Mouse (Mus musculus) frontal cortex, postnatal 25 days (tissue): ENCODE data around the gene 2410004B18Rik.
A peak's percentile ranks its signal among the peaks of the same experiment; 100 is the strongest.

ENCODE experiments used
- DNase-seq, 2 experiments: peaks; one replicate each; pipeline ENCODE4 v3.0.0; 2022; ENCODE audit warnings: low spot score in 2 of 2

Gene 2410004B18Rik

DNA sequence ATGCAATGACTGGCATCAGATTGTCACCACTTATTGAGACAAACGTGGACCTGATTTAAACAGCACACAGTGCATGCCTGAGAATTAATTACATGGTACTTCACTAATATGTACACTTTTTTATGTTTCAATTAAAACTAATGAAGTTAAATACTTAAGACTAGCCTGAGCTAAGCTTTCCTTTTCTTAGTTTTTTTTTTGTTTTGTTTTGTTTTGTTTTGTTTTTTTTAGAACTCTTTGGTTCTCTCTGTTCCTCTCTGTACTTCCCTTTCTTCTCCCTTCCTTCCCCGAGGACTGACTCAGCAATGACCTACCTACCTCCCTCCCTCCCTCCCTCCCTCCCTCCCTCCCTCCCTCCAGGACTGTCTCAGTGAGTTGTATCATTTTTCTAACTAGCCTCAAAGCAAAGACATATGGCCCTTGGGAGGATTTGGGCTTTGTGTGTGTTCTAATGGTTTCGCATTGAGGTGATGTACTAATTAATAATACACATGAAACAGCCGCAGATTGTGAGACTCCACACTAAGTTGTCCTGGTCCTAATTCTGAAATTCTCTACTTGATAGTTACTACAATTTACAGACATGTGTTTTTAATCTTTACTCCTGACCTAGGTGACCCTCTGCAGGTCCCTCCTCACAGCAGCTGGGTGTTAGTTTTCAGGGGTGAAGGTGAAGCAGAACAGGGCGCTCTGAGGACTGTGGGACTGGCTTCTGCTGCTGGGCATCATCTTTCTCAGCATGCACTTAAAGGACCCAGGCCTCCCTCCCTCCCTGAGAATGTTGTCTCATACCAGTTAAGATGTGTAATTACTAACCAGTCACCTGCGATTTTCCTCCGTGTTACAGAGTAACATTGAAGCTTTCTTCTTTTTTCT is 8.1 kb upstream of the 2410004B18Rik start:
- DNase-seq = no peak

DNA sequence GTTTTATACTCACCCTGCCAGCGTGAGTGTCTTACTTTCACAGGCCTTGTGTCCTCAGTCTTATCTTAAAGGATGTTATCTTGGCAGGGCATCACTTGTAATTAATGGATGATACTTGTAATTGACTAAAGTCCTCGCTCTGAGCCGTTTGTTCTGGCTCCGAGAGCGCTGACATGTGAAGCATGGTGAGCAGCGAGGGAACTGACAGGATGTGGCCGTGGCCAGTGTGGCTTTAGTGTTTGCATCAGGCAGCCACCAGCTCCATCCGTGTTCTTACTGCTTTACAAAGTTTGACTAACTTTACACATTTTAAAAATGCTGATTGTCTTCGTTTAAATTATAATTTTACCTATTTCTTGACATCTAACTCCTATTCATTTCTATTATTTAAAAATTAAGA is 4.0 kb upstream of the 2410004B18Rik start:
- no peak for DNase-seq

DNA sequence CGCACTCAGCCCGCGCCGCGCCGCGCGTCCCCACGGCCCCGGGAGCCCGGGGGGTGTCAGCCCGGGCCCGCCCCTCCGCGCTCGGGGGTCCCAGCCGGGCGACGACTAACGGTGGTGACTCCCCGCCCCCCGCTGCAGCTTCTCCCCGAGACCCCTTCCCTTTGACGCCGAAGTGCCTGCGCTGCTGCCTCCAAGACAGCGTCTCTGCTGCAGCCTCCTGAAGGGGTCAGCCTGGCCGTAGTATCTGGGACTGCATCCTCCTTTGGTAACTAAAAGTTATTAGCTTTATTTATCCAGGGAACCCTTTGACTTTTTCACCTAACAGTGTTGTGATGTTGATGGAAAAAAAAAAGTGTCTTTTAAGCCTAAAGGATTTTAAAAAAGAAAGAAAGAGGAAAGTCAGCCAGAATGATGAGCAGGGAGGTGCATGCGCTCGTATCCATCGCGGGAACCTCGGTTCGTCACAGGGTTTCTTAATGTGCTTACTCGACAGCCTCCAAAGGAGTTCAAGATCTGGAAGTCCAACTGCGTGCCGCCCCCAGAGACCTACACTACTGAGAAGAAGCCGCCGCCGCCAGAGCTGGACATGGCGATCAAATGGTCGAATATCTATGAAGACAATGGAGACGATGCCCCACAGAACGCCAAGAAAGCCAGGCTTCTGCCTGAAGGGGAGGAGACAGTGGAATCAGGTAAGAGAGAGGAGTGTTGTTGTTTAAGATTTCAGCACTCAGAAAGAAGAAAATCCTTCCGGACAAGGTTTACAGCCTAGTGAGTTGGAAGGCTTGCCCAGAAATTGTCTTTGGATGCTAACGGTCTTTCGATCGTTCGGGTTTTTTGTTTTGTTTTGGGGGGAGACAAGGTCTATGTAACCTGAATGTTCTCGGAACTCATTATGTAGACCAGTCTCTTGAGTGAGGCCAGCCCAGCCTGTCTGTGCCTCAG is 863 bp downstream of the 2410004B18Rik start:
- DNase-seq = no peak

DNA sequence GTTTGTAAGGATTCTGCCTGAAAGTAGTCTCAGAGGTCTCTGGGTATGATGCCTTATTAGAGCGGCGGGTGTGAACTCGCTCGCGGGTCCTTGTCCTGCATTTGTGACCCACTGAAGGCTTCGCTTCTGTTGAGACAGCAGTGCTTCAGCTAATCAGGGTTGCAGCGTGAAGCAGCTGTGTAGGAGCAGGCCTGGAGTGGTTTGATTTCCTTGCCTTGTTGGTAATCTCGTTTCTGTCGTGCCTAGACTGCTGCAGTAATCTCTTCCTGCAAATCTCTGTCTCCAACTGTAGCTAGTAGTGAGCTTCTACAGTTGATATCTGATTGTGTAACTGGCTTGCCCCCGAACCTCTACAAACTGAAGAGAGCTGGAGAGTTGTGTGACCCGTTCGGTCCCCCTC is 1.6 kb downstream of the 2410004B18Rik start:
- DNase-seq = no peak

DNA sequence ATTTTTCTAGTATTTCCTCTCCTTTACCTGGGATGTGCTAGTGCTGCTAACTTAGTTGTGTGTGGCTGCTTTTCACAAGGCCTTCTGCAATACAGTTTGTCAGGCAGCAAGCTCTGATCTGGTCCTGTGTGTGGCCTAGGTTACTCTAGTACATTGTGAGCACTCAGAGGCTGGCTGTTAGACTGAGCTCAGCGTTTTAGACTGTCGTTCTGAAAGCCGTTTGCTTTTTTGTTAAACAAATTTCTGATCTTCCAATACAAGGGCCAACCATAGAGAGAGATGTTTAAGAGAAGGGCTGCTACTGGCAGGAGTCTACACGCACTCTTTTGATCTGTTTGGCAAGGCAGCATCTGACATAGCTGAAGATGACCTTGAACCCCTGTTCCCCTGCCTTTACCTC is 2.2 kb downstream of the 2410004B18Rik start:
- DNase-seq = no peak

DNA sequence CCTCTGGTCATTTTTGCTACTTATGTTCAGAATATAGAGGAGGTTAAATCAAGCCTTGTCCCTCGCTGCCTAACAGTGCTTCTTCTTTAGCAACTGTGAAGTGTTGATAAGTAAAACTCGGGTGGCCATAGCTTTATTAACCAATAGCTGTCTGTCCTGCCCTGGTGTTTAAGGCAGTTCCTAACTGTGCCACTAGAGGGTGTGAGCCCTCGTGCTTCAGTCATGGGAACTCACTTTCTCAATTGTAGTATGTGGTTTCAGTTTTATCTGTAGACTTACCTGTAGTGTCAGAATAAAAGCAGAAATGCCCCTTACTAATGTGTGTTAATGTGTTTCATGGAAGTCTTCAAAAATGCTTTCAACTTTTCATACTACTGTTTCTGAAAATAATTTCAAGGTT is 4.2 kb downstream of the 2410004B18Rik start:
- DNase-seq = peak; percentile 41 to 45

DNA sequence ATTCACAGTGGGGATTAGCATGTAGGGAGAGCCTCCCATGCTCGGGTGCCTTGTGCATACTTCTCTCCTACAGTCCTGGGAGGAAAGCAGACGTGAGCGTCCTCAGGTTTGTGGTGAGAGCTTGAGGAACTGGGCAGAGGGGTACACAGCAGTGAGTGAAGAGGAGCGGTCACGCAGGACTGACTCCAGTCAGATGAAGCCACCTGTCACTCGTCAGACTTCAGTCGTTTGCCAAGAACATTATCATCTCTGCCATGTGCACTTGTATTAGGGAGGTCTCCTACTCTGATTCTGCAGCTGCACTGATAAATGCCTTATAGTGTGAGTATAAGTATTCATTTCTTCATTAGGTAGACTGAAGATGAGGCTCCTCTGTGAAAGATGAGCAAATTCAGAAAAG is 6.5 kb downstream of the 2410004B18Rik start:
- DNase-seq = no peak

DNA sequence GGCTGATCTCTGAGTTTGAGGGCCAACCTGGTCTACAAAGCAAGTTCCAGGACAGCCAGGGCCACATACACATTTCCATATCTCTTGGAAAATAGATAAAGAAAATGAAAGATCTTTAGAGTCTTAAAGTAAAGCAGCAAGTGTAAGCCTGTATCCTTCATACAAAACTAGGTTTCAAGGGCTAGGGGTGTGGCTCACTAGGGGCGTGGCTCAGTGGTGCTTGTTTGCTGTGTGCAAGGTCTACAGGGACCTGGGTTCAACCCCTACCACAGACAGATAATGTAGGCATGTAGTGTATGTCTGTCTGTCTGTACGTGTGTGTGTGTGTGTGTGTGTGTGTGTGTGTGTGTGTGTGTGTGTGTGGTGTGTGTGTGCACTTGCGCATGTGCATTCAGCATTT is 8.1 kb downstream of the 2410004B18Rik start:
- no peak for DNase-seq

DNA sequence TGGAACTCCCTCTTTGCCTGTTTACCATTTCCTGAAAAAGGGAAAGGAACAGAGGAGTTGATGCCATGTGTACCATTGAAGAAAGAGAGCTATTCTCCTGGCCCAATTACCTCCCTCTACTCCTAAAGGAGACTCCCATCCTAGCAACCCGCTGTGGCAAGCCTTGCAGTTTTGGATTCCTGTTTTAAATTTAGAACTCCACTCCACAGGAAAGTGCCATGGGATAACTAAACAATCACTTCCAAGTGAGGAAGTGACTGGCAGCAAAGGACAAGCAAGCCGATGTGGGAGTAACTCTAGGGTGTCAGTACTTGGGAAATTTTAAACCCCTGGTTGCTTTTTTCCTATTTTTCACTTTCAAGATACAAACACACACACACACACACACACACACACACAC is 8.8 kb downstream of the 2410004B18Rik start:
- no peak for DNase-seq

DNA sequence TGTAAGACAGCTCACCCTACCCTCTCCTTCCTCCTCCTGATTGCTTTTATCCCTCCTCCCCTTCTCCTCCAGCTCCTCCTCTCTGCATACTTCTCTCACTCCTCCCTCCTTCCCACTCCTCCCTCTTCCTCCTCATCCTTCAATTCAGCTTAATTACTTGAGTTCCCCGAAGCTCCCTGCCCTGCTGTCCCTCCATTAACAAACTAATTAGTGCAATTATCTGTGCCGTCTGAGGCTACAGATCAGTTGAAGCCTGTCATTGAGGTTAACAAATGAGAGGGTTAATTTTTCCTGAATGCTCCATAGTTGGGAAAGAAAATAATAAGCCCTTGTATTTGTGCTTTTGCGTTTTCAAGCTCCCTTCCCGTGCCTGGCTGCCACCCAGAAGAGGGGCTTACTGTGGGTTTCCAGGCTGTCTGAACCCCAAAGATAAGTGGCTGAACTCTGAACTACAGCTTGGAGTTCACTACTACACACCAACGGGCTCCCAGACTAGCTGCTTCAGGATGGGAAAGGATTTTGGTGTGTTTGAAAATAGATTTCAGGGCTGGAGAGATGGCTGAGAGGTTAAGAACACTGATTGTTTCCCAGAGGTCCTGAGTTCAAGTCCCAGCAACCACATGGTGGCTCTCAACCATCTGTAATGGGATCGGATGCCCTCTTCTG is 9.9 kb downstream of the 2410004B18Rik start:
- DNase-seq = no peak

DNA sequence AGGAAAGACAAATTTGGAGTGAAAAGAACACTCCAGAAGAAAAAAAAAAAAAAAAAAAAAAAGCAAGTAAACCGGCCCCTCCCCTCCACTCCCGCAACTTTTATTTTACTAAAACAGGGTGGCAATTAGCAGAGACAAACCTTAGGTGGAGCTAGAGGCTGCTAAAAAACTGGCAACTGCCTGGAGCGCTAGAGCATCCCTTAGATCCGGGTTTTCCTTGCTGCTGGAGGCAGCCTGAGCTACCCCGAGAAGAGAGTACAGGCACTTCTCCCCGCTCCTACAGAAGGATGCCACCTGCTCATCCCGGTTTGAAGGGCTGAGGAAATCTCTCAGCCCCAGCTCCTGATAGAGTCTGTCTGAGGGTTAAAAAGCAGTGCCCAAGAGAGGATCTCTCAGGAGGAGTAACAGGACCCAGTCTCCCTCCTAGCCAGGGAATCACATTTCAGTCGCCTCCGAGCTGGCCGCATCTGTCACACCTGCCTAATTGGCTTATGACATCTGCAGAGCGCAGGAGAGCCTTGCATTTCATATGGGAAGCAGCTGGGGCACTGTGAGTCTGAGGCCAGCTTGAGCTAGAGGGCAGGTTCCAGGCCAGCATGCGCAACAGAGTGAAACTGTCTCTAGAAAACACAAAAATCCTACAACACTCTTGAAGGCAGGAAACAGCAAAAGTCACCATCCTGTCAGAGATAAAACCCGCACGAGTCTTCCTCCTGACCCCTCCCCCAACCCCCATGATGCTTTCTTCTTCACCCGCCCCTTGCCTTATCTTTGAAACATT is 12.4 kb downstream of the 2410004B18Rik start:
- peak; percentile 22 to 36 for DNase-seq

DNA sequence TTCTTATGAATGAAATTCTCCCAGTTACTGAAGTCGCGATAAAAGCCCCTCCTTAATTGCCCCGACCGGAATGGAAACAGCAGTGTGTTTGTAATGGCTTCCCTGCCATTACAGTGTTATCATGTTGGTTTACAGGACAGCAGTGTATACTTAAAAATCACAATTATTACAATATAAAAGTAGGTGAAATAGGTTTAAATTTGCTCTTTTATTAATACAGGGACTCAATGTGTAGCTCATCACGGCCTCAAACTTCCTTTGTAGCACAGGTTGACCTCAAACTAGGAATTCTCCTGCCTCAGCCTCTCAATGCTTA is 13.0 kb downstream of the 2410004B18Rik start:
- DNase-seq = no peak

DNA sequence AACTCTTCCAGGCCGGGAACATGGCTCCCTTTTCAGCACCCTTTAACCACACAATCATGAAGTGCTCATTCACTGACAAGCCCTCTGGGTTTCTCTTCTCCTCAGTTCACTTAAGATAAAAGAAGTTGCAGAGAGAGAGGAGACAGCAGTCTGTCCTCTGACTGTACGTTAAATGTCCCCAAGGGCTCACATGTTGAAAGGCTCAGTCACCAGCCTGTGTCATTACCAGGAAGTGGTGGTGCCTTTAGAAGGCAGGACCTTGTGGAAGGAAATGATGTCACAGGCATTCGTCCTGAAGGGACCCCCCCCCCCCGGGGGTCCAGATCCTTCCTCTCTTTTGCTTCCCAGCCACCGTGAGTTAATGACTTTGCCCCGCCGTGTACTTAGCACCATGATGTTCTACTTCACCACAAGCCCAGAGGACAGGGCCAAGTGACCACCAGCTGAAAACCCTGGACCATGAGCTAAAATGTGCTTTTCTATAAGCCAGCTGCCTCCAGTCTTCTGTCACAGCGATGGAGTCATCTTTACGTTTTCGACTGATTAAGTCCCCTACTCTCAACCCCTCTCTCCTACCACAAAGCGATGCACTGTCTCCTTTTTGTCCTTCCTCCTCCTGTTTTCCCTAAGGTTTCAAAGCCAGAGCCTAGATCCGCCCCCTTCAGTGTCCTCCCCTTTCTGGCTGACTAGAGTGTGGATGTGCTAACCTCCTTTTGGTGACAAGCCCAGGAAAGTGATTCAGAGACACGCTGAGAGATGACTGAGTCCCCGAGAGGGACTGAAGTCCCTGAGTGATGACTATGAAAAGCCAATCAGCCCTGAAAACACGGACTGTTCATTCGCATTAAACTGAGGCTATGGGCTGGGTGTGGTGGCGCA is 13.7 kb downstream of the 2410004B18Rik start:
- no peak for DNase-seq

DNA sequence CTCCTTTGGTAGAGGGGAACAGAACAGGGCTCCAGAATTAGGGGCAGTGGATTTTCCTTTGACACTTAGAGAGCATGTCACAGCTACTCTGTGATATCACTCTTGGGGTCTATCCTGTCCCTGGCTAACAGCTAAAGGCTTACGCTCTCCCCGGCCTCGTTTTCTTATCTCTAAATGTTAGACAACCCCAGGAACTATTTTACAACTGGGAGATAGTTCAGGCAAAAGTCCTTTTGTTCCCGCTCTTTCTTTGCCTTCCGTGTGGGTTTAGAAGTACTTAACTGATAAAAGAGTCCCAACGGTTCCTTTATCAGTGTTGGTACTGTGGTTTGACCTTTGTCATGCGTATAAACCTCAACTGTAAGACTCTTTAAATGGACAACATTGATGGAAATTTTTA is 15.1 kb downstream of the 2410004B18Rik start:
- no peak for DNase-seq

DNA sequence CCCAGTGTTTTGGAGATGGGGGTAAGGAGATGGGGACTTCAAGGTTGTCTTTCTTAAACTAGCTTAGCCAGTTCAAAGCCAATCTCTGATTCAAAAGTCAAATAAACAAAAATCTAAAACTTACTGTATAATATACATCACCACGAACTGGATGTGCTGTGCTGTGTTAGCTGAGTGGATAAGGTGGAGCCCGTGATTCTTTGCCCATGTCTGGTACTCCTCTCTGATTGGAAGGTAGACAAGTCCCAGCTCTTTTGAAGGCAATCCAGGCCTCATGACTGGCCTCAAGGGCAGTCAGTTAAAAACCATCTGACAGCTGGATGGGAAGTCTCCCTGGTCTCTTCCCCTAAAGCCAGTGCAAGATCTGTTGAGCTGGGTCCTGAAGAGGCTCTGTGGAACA is 15.6 kb downstream of the 2410004B18Rik start:
- DNase-seq = no peak

DNA sequence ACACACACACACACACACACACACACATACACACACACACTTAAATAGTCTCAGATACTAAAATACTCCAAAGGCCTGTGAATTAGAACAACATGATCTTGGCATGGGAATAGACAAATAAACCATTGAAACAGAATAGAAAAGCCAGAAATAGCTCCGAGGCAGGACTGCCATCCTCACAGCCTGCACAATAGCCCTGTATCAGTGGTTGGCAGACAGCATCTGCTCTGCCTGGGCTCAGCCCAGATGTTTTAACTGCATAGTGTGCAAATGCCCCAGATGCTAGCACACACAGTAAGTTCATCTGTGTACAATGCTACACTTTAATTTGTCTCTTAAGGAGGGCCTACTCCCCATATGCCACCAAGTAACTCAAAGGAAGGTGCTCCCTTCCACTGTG is 22.0 kb downstream of the 2410004B18Rik start:
- no peak for DNase-seq

DNA sequence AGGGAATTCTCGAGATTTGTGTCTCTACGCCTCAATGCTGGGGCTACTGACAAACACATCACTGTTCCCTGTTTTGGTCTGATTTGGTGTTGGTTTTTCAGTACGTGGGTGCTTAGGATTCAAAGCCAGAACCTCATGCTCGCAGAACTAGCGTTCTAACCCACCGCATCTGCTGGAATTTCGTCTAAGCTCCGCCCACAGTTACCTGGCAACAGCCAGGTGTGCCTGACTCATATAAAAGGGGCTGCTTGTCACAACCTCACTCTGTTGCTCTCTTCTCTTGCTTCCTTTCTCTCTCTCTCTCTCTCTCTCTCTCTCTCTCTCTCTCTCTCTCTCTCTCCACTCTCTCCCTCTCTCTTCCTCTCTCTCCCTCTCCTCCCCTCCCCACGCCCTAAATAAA is 24.6 kb downstream of the 2410004B18Rik start:
- no peak for DNase-seq

DNA sequence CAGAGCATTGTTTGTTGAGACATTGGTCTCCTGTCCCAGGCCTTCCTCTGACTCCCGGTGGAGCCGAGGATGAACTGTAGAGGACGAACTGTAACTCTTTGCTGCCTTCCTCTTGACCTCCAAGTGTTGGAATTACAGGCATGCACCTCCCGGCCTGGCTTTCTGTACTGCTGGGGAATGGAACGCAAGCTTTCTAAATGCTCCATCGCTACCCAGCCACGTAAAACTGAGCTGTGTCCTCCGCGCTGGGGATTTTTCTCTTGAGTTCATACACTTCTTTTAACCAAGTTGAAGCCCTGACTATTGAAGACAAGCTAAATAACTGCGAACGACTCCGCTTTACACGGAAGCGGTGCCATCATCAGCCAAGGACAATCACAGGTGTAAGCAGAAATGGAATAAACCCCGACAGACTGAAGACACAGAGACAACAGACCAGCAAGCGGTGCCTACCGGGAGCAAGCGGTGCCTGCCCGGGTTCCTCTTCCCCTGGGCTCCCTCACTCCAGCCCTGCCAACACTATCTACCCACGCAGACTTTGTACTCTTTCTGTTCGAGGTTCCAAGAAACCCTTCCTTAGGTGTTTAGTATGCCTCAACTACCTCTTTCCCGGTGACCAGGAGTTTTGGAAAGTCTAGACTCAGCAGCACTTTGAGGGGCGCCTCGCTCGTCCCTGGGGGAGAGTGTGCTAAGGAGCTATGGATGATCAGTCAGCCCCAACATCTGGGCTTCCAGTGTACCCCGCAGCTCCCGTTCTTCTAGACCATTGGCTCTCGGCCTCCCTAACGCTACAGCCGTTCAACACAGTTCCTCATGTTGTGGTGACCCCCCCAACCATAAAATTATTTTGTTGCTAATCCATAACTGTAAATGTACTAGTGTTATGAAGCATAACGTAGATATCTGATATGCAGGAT is 25.5 kb downstream of the 2410004B18Rik start:
- DNase-seq = no peak

DNA sequence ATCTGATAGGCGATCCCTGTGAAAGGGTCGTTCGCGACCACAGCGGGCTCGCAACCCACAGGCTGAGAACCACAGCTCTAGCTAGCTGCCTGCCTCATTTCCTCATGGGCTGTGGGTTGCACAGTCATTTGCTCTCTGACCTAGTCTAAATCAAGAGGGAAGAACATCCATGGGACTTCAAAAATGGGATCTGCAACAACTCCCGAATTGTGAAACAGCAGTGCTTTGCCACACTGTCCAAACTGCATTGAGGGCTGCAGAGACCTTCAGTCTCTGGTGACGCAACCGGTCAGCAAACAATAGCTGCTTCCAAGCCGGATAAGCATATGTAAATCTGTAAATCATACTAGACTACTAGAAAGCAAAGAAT is 26.2 kb downstream of the 2410004B18Rik start:
- DNase-seq = no peak

DNA sequence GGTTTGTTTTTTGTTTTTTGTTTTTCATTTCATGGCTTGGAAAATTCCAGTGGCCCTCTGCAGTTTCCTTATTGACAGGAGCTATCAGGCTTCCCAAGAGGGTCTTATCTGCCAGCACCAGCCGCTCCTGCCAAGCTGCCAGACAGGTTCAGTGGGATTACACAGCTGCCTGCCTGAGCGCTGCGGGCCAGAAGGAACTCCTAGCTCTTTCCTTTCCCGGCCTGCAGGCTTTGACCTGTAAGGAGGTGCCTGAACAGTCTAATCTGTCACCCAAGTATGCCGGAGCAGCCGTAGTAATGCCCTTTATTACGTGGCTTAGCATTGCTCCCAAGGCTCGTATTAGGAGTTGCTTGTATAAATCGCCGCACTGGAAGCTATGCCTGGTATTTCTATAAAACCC is 26.7 kb downstream of the 2410004B18Rik start:
- no peak for DNase-seq
